Mouse (Mus musculus) forebrain, embryonic 15.5 days (tissue): ENCODE results near the gene Fbn1. TPM values are rescaled to one million over a fixed set of nuclear protein-coding genes. Genes with fewer than 3 reads are reported as not detected.
"Not testable (repeated sequence)": the region's sequence is repeated elsewhere in the genome, so short reads cannot be mapped to it uniquely, and the experiment has no call there.

ENCODE experiments used
- ATAC-seq: fragments of 200-750 bp; cut with Nextera tagmentation; replicated peaks from 2 replicates; pipeline ENCODE4 v1.8.0; 2017; ENCODE audit warnings: mild to moderate bottlenecking, moderate TSS enrichment, moderate library complexity
- H3K27ac ChIP-seq: fragments of 300-500 bp; sonication (generic); replicated peaks from 2 replicates; pipeline ENCODE4 v1.5.1; 2015; ENCODE audit warnings: mild to moderate bottlenecking, inconsistent platforms
- H3K27me3 ChIP-seq: fragments of 300-500 bp; sonication (generic); 2 replicates; pipeline ENCODE4 v1.6.1; 2015; ENCODE audit warnings: inconsistent platforms
- H3K36me3 ChIP-seq: fragments of 300-500 bp; sonication (generic); 2 replicates; pipeline ENCODE4 v1.6.1; 2015; ENCODE audit warnings: mild to moderate bottlenecking, inconsistent platforms
- H3K4me1 ChIP-seq: fragments of 300-500 bp; sonication (generic); 2 replicates; pipeline ENCODE4 v1.6.1; 2015; ENCODE audit warnings: inconsistent platforms
- H3K4me2 ChIP-seq: fragments of 300-500 bp; sonication (generic); replicated peaks from 2 replicates; pipeline ENCODE4 v1.6.1; 2015; ENCODE audit warnings: mild to moderate bottlenecking, inconsistent platforms
- H3K4me3 ChIP-seq: fragments of 300-500 bp; sonication (generic); 2 replicates; pipeline ENCODE4 v1.5.1; 2015; ENCODE audit warnings: mild to moderate bottlenecking, inconsistent platforms
- H3K9ac ChIP-seq: fragments of 300-500 bp; sonication (generic); replicated peaks from 2 replicates; pipeline ENCODE4 v1.6.1; 2015; ENCODE audit warnings: mild to moderate bottlenecking, inconsistent platforms
- H3K9me3 ChIP-seq: fragments of 300-500 bp; sonication (generic); 2 replicates; pipeline ENCODE4 v1.6.1; 2016; ENCODE audit warnings: inconsistent platforms
- WGBS: fragments of 180-500 bp; shearing (Covaris S2); methylation state at CpG from one replicate; pipeline ENCODE4 v1.1.7; 2015; ENCODE audit warnings: mixed read lengths; 5-methylcytosine and 5-hydroxymethylcytosine counted together
- polyA plus RNA-seq: library from polyadenylated mRNA; unstranded; fragments of >200 nt; fragmentation: Nextera tagmentation; extraction: Ambion mirVana; gene quantifications from 2 replicates; pipeline ENCODE4 v1.2.1, GENCODE M21; 2015

Gene Fbn1
- polyA plus RNA-seq, 1 experiment from 2014 or later, result 2.2 TPM

DNA sequence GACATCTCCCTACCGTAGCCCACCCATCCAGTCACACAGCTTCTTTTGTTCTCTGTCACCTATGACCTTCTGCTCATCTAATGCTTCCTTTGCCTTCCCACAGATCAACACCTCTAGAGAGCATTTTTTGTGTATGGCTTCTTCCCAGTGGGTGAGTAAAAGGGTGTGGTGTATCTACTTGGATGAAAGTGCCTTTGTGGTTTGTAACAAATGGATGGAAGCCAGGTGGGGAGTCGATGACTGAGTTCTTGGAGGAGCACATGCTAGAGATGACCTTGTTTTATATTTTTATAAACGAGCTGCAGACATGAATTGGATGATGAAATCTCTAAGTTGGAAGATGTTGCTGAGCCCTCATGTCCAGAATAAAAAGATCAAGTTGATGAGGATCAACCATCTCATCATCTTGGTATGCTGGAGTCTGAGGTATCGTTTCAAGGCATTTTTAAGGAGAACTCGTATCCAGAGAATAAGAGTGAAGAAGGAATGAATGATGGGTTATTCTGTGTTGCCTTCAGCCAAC, 213.8 kb downstream of the Fbn1 start:
- no peaks in the 10 kb centered on the region for H3K27me3 ChIP-seq
- ATAC-seq, result no peak
- no peak overlapping the region for H3K27ac ChIP-seq
- H3K36me3 ChIP-seq, result no peaks in the 10 kb centered on the region
- H3K9ac ChIP-seq, result no peak overlapping the region
- H3K9me3 ChIP-seq, result no peaks in the 10 kb centered on the region
- H3K4me3 ChIP-seq, result no peak overlapping the region
- H3K4me1 ChIP-seq, result no peaks in the 10 kb centered on the region
- no peak overlapping the region for H3K4me2 ChIP-seq
- 87% methylated on average over 5 of the region's 5 CpGs for WGBS

DNA sequence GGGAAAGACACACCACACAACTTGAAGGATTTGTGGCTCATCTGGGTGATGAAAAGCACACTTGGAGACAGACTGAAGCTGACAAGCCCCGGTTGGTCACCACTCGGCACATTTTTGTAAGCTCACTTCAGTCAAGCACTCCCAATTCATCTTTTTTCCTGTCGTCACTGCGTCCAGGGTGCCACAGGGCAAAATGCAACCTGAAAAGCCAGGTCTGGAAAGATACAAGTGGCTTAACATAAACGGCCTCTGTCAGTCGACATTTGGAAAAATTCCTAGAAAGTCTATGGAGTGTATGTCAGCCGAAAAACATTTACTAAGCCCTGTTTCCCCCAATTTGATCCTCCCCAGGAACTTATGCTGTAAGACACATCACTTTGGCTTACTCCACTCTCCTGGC, 215.2 kb downstream of the Fbn1 start:
- WGBS, result 91% methylated on average over 7 of the region's 7 CpGs
- ATAC-seq, result no peak
- no peak overlapping the region for H3K27ac ChIP-seq
- no peak overlapping the region for H3K9ac ChIP-seq
- H3K4me1 ChIP-seq, result no peaks in the 10 kb centered on the region
- H3K27me3 ChIP-seq, result no peaks in the 10 kb centered on the region
- H3K9me3 ChIP-seq, result no peaks in the 10 kb centered on the region
- no peaks in the 10 kb centered on the region for H3K36me3 ChIP-seq
- H3K4me3 ChIP-seq, result no peak overlapping the region
- no peak overlapping the region for H3K4me2 ChIP-seq

- no peak overlapping the region for H3K4me3 ChIP-seq
- no peaks in the 10 kb centered on the region for H3K4me1 ChIP-seq
- ATAC-seq, result no peak
- no peaks in the 10 kb centered on the region for H3K27me3 ChIP-seq
- H3K36me3 ChIP-seq, result no peaks in the 10 kb centered on the region
- 87% methylated on average over 1 of the region's 1 CpGs for WGBS
- no peaks in the 10 kb centered on the region for H3K9me3 ChIP-seq
- H3K4me2 ChIP-seq, result no peak overlapping the region
- H3K27ac ChIP-seq, result no peak overlapping the region
- H3K9ac ChIP-seq, result no peak overlapping the region
These were observed 216.7 kb downstream of the Fbn1 start for GRCm38 (mm10) chr2:125291101-125291500.

GRCm38 (mm10) chr2:125290197-125290965, 217.4 kb downstream of the Fbn1 start:
- ATAC-seq, result no peak
- no peaks in the 10 kb centered on the region for H3K4me1 ChIP-seq
- WGBS, result 46% methylated on average over 10 of the region's 10 CpGs
- no peaks in the 10 kb centered on the region for H3K9me3 ChIP-seq
- H3K27me3 ChIP-seq, result no peaks in the 10 kb centered on the region
- no peak overlapping the region for H3K4me3 ChIP-seq
- H3K4me2 ChIP-seq, result no peak overlapping the region
- H3K9ac ChIP-seq, result no peak overlapping the region
- H3K36me3 ChIP-seq, result no peaks in the 10 kb centered on the region
- no peak overlapping the region for H3K27ac ChIP-seq

DNA sequence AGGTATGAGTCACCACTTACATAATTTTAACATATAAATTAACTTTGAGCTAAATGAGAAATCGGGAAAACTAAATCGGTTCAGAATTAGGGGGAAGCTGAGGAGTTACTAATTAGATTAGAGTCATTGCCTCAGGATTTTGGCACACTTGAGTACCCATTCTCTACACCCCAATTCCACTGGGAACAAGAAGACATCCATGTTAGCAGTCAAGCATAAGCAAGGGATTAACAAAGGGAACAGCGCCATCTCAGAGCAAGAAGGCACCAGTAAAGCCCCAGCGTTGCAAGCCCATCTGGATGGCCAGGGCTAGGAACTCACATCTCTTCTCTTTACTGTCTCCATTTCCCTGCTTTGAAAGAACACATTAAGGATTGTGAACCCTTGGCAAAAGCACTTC, 222.0 kb downstream of the Fbn1 start:
- Histone ChIP-seq H3K27ac (no peak overlapping the region), H3K27me3 (no peaks in the 10 kb centered on the region), H3K4me1 (no peaks in the 10 kb centered on the region), H3K4me3 (no peak overlapping the region), H3K9ac (no peak overlapping the region), H3K36me3 (no peaks in the 10 kb centered on the region), H3K9me3 (no peaks in the 10 kb centered on the region), H3K4me2 (no peak overlapping the region)
- no peak for ATAC-seq
- 58% methylated on average over 4 of the region's 4 CpGs for WGBS

- no peak overlapping the region for H3K4me3 ChIP-seq
These were observed 225.2 kb downstream of the Fbn1 start for GRCm38 (mm10) chr2:125282334-125283206.

GRCm38 (mm10) chr2:125279995-125280394, 227.8 kb downstream of the Fbn1 start:
- WGBS, result 84% methylated on average over 9 of the region's 9 CpGs
- not testable (repeated sequence) for H3K27me3 ChIP-seq, H3K27ac ChIP-seq, H3K36me3 ChIP-seq, H3K9me3 ChIP-seq, H3K4me3 ChIP-seq, ATAC-seq, H3K9ac ChIP-seq, H3K4me1 ChIP-seq, H3K4me2 ChIP-seq

More at GRCm38 (mm10) chr2:125282334-125283206, 225.2 kb downstream of the Fbn1 start:
- Histone ChIP-seq H3K4me2 (no peak overlapping the region), H3K36me3 (no peaks in the 10 kb centered on the region), H3K4me1 (no peaks in the 10 kb centered on the region), H3K27ac (no peak overlapping the region), H3K27me3 (no peaks in the 10 kb centered on the region), H3K9me3 (no peaks in the 10 kb centered on the region), H3K9ac (no peak overlapping the region)
- ATAC-seq, result no peak
- 85% methylated on average over 14 of the region's 14 CpGs for WGBS

- Histone ChIP-seq H3K4me2 (no peak overlapping the region), H3K9me3 (no peaks in the 10 kb centered on the region), H3K27me3 (no peaks in the 10 kb centered on the region), H3K36me3 (no peaks in the 10 kb centered on the region), H3K9ac (no peak overlapping the region), H3K4me1 (no peaks in the 10 kb centered on the region), H3K27ac (no peak overlapping the region), H3K4me3 (no peak overlapping the region)
- ATAC-seq, result no peak
- 88% methylated on average over 7 of the region's 7 CpGs for WGBS
These were observed 229.3 kb downstream of the Fbn1 start for GRCm38 (mm10) chr2:125278474-125278873.

- no peak for ATAC-seq
- Histone ChIP-seq H3K4me2 (no peak overlapping the region), H3K9me3 (no peaks in the 10 kb centered on the region), H3K27ac (no peak overlapping the region), H3K4me1 (no peaks in the 10 kb centered on the region), H3K4me3 (no peak overlapping the region), H3K9ac (no peak overlapping the region), H3K27me3 (no peaks in the 10 kb centered on the region), H3K36me3 (no peaks in the 10 kb centered on the region)
- 89% methylated on average over 5 of the region's 5 CpGs for WGBS
These were observed 231.1 kb downstream of the Fbn1 start for GRCm38 (mm10) chr2:125276692-125277091.

DNA sequence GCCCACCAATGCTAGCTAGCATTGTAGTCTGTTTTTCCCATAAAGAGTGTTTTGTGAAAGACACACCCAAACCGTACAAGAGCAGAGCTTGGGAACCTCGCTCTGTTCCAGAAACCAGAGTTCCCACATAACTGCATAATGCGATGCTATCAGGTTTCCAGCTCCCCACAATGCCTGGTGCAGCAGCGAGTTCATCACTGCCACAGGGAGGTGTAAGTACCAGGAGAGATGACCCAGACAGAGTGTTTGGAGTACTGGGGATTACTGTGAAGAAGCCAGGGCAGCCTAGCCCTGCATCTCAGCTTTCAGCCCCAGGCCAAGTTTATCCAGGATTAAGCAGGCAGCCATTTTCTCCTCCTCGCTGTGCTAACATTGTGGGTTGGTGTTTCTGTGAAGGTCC, 232.2 kb downstream of the Fbn1 start:
- no peak for ATAC-seq
- no peak overlapping the region for H3K9ac ChIP-seq
- H3K4me1 ChIP-seq, result no peaks in the 10 kb centered on the region
- H3K27me3 ChIP-seq, result no peaks in the 10 kb centered on the region
- WGBS, result 65% methylated on average over 5 of the region's 5 CpGs
- no peak overlapping the region for H3K4me3 ChIP-seq
- H3K27ac ChIP-seq, result no peak overlapping the region
- no peaks in the 10 kb centered on the region for H3K36me3 ChIP-seq
- H3K4me2 ChIP-seq, result no peak overlapping the region
- H3K9me3 ChIP-seq, result no peaks in the 10 kb centered on the region

GRCm38 (mm10) chr2:125268876-125269275, 238.9 kb downstream of the Fbn1 start:
- no peak for ATAC-seq
- 72% methylated on average over 1 of the region's 1 CpGs for WGBS
- Histone ChIP-seq H3K9me3 (no peaks in the 10 kb centered on the region), H3K36me3 (no peaks in the 10 kb centered on the region), H3K9ac (no peak overlapping the region), H3K4me1 (no peaks in the 10 kb centered on the region; the same call in 1 of the 2 replicates), H3K27me3 (no peaks in the 10 kb centered on the region), H3K27ac (no peak overlapping the region), H3K4me3 (no peak overlapping the region), H3K4me2 (no peak overlapping the region)

DNA sequence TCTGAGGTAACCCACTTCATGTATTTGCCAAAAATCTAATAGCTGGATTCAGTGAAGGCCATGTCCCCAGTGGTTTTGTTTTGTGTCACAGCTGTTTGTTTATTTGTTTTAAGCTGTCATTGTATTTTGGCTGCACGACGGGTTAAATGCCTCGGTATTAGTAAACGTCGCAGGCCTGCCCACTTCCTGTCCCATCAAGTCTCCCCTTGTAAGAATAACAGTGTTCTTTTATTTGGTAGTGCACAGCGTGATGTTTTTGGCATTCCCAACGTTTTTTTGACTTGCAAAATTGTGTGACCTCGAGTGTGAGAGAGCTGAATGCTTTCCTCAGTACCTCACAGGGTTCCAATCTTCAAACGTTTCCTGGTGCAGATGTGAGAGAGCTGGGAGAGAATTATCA, 244.0 kb downstream of the Fbn1 start:
- Histone ChIP-seq H3K4me2 (no peak overlapping the region), H3K9ac (no peak overlapping the region), H3K27ac (no peak overlapping the region), H3K4me3 (no peak overlapping the region), H3K36me3 (no peaks in the 10 kb centered on the region), H3K9me3 (no peaks in the 10 kb centered on the region), H3K27me3 (no peaks in the 10 kb centered on the region), H3K4me1 (no peaks in the 10 kb centered on the region; the same call in 1 of the 2 replicates)
- ATAC-seq, result no peak
- 27% methylated on average over 9 of the region's 9 CpGs for WGBS
